Mouse (Mus musculus): ENCODE measurements at regions not wholly inside any gene's neighbourhood (a gene's known extent, or its start where the extent isn't known, plus 50 kb on each side); places are given as distances from the start of the nearest gene placed in this dataset.

- DNase-seq (ENCODE audit: low spot score) = no peak
Measured at GRCm38 (mm10) chr6:4405301-4405700, 99.3 kb upstream of the Col1a2 start.

- DNase-seq (ENCODE audit: low spot score) = peak; percentile 62
Measured at GRCm38 (mm10) chr6:4407748-4408147, 96.9 kb upstream of the Col1a2 start.

GRCm38 (mm10) chr6:4413201-4413600, 91.4 kb upstream of the Col1a2 start:
- DNase-seq (ENCODE audit: low spot score) = no peak

- DNase-seq (ENCODE audit: low spot score) = peak; percentile 79
Measured at GRCm38 (mm10) chr6:4414166-4414565, 90.4 kb upstream of the Col1a2 start.

GRCm38 (mm10) chr6:4415206-4415605, 89.4 kb upstream of the Col1a2 start:
- no peak for DNase-seq (ENCODE audit: low spot score)

GRCm38 (mm10) chr6:4417247-4417709, 87.3 kb upstream of the Col1a2 start:
- peak; percentile 55 for DNase-seq (ENCODE audit: low spot score)

GRCm38 (mm10) chr6:4418376-4418775, 86.2 kb upstream of the Col1a2 start:
- DNase-seq (ENCODE audit: low spot score) = peak; percentile 20

- DNase-seq (ENCODE audit: low spot score) = no peak
Measured at GRCm38 (mm10) chr6:4418941-4419351, 85.7 kb upstream of the Col1a2 start.

GRCm38 (mm10) chr6:4421466-4421865, 83.1 kb upstream of the Col1a2 start:
- DNase-seq (ENCODE audit: low spot score) = no peak

GRCm38 (mm10) chr6:4427122-4427521, 77.5 kb upstream of the Col1a2 start:
- DNase-seq (ENCODE audit: low spot score) = no peak

- DNase-seq (ENCODE audit: low spot score) = no peak
Measured at GRCm38 (mm10) chr6:4430704-4431310, 73.8 kb upstream of the Col1a2 start.

- no peak for DNase-seq (ENCODE audit: low spot score)
Measured at GRCm38 (mm10) chr6:4432192-4432591, 72.4 kb upstream of the Col1a2 start.

- no peak for DNase-seq (ENCODE audit: low spot score)
Measured at GRCm38 (mm10) chr6:4436439-4436838, 68.2 kb upstream of the Col1a2 start.

- no peak for DNase-seq (ENCODE audit: low spot score)
Measured at GRCm38 (mm10) chr6:4436874-4437273, 67.7 kb upstream of the Col1a2 start.

GRCm38 (mm10) chr6:4441618-4442167, 62.9 kb upstream of the Col1a2 start:
- no peak for DNase-seq (ENCODE audit: low spot score)

GRCm38 (mm10) chr6:4445906-4446305, 58.7 kb upstream of the Col1a2 start:
- DNase-seq (ENCODE audit: low spot score) = no peak

- DNase-seq (ENCODE audit: low spot score) = no peak
Measured at GRCm38 (mm10) chr6:4451227-4451626, 53.4 kb upstream of the Col1a2 start.
